Mouse (Mus musculus): ENCODE data around the gene Fbxo47.
A peak's percentile ranks its signal among the peaks of the same experiment; 100 is the strongest.

Gene Fbxo47

GRCm38 (mm10) chr11:97827654-97828053, 56.3 kb downstream of the Fbxo47 start:
- DNase-seq = no peak

GRCm38 (mm10) chr11:97826414-97826813, 57.5 kb downstream of the Fbxo47 start:
- peak; percentile 14 for DNase-seq

GRCm38 (mm10) chr11:97825971-97826370, 58.0 kb downstream of the Fbxo47 start:
- peak; percentile 15 for DNase-seq

DNA sequence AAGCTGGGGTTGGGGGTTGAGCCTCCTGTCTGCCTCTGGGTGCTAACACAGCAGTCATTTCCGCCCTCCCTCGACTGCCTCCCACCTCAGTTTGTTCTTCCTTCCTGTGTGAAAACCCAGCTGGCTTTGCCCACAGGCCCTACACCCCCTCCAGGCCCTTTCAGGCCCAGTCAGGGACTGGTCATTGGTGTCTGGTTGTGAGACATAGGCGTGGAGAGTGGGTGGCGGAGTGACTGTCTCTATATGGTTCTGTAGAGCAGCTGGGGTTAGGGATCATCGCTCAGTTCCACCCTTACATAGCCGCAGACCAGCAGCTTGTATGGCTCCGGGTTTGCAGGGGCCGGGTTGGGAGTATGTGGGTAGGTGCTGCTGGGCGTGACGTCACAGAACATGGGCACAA, 58.7 kb downstream of the Fbxo47 start:
- DNase-seq = no peak

- no peak for DNase-seq
Observed at GRCm38 (mm10) chr11:97824895-97825294, 59.1 kb downstream of the Fbxo47 start.

DNA sequence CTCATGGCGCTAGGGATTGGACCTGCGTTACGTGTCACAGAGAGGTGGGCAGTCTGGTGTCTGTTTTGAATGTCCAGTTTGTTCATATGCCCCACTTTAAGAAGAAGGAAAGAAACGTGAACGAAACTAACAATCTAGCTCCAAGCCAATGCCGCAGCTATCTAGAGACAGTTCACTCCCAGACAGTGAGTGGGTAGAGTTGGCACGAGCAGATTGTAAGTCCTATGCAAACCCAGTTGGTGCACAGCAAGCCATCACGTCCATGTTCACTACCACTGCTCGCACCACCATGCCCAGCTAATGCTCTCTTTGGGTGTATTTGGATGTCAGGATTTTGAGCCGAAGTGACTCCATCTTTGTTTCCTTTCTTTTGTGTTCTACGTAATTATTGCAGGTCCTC, 59.8 kb downstream of the Fbxo47 start:
- DNase-seq = no peak

GRCm38 (mm10) chr11:97822840-97823603, 60.9 kb downstream of the Fbxo47 start:
- DNase-seq = peak; percentile 87

DNA sequence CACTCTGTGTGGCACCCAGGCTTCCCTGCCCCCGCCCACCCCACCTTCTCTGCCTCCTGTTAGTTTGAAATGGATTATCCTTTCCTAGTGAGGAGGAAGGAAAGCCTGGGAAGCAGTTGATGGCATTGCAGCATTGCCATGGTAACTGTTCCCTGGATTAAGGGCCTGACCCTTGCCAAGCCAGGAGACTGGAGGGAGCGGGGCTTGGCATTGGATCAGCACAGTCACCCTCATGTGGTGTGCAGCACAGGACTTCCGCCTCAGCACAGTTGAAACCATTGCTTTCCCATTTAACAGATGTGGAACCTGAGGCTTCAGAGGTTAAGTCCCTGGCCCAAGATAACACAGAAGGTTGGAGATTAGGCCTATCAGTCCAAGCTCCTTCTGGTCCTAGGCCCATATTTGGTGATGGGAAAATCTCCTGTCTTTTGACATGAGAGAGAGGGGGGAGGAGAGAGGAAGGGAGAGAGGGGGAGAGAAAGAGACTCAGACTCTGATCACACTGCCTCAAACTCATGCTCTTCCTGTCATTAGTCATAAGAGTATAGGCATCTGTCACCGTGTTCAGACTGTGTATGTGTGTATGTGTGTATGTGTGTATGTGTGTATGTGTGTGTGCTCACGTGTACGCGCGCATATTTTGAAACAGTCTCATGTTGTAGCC, 62.4 kb downstream of the Fbxo47 start:
- DNase-seq = no peak

DNA sequence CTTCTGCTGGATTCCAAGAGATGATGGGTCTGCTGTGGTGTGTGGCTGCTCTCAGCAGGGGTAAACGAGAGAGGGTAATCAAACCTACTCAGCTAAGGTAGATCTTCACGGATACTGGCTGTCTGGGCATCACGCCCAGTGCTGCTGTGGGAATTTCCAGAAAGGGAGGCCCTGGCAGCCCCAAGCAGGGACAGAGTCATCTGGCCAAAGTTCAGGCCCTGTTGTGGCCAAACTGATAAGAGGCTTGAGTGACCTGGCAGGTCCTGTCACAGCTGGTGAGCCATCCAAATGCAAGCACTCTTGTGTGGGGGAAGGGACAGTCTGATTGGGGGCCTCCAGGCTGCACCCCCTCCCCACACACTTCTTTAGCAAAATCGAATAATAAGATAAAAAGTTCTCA, 63.1 kb downstream of the Fbxo47 start:
- peak; percentile 76 for DNase-seq

DNA sequence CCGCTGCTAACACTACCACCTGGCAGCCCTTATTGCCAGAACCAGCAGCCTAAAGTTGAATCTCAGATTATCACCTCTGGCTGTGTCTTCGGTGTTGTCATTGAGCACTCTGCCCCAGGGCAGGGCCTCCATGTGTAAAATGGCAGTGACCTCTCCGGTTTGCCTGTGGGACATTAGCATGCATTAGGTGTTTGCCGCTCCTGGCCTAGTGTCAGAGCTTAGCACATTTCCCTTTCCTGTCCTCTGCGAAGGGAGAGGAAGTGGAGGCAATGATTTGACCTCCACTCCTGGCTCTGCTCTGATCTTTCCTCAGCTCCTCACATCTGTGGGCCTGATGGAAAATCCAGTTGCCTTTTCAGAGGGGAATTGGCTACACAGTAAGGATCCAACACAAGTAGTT, 64.0 kb downstream of the Fbxo47 start:
- DNase-seq = no peak

DNA sequence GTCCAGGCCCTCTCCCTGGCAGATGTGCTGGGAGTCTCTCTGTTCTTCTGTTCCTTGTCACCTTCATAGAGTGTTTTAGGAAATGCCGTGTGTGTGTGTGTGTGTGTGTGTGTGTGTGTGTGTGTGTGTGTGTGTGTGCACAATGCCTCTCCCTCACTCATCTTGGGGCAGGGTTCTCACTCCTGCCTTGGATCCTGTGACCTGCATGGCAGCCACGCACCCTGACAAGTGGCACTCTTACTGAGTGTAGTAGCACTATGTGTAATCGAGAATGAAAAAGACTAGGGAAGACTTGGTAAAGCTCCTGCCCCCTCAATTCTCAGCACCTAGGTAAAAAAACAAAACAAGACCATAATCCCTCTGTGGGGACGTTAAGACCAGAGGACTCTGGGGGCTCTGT, 64.9 kb downstream of the Fbxo47 start:
- no peak for DNase-seq

- peak; percentile 66 for DNase-seq
Observed at GRCm38 (mm10) chr11:97818571-97818970, 65.4 kb downstream of the Fbxo47 start.

GRCm38 (mm10) chr11:97818003-97818402, 66.0 kb downstream of the Fbxo47 start:
- no peak for DNase-seq

DNA sequence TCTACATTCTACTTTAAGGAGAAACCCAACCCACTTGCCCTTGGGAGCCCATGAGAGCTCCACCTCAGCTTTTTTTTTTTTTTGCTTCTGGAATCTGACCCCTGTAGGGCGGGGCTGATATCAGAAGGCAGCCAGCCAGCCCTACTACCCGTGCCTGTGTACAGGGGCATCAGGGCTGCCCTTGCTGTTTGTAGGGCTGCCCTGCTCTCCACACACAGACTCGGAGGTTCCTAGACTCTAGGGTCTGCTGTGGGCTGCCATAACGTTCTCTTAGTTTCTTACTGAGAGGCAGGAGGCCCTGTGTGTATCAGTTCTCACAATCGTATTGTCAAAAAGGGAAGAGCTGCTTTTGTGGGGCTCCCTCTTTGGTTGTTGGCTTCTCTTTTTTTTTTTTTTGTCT, 66.6 kb downstream of the Fbxo47 start:
- DNase-seq = no peak

DNA sequence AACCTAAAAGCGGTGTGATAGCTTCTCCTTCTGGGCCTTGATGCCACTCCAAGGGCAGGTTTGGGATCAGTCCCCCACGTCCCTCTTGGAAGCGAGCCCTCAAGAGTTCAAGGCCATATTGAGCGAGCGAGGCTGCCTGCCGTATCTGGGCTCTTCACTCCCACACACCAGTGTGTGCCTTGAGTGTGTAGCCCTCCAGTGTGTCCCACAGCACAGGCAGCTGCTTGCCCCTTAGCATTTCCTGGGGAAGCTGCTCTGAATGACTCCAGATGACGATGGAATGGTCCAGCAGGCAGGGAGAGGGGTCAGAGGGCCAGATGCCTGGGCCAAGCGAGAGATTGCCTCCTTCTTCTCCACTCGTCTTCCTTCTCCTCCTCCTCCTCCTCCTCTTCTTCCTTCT, 67.0 kb downstream of the Fbxo47 start:
- DNase-seq = no peak

GRCm38 (mm10) chr11:97816176-97816575, 67.8 kb downstream of the Fbxo47 start:
- no peak for DNase-seq

- DNase-seq = no peak
Observed at GRCm38 (mm10) chr11:97815736-97816135, 68.2 kb downstream of the Fbxo47 start.

DNA sequence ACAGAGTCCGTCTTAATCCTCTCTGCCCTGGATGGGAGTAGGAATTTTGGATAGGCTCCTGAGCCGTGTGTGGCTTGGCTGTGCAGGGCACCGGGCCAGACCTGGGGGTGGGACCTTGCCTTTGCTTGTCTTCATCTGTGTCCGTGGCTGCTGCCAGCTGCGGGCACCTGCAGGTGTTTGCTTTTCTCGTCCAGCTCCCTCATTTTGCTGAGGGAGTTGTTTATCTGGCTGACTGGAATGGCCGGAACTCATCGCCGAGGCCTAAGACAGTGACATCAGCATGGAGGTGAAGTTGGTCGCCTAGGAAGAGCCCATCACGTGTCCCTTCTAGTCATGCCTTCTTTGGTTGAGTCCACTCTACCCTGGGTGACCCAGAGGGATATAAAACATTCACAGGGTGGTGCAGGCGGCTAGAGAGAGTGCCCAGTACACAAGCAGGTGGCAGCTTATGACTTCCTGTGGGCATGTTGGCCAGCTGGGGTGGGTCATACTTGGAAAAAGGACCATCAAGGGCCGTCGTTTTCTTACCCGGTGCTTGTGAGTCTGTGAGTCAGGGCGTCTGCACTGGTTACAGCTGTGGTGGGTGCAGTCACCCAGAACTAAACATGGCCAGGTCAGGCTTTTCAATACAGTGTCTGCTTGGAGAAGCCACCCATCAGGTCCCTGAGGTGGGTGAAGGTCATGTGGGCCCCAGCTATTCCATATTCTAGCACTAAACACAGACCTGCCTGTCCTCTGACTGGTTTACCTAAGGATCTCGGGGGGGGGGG, 70.0 kb downstream of the Fbxo47 start:
- no peak for DNase-seq

- DNase-seq = no peak
Observed at GRCm38 (mm10) chr11:97813085-97813484, 70.9 kb downstream of the Fbxo47 start.

GRCm38 (mm10) chr11:97812491-97812921, 71.4 kb downstream of the Fbxo47 start:
- no peak for DNase-seq

- DNase-seq = peak; percentile 50
Observed at GRCm38 (mm10) chr11:97811569-97812362, 72.2 kb downstream of the Fbxo47 start.

GRCm38 (mm10) chr11:97810970-97811369, 73.0 kb downstream of the Fbxo47 start:
- no peak for DNase-seq

- peak; percentile 54 for DNase-seq
Observed at GRCm38 (mm10) chr11:97810356-97810755, 73.6 kb downstream of the Fbxo47 start.
